Mouse (Mus musculus) embryonic fibroblast, embryonic 13.5 days (primary cell): ENCODE data around the gene Amotl2.

Experiments used
- CTCF ChIP-seq: IDR thresholded peaks from 2 replicates; pipeline ENCODE4 v1.5.1; 2011; ENCODE audit warnings: mild to moderate bottlenecking, control low read depth, low read length, moderate library complexity, borderline replicate concordance; ENCODE audit not compliant: insufficient read depth
- POLR2A ChIP-seq: IDR thresholded peaks from 2 replicates; pipeline ENCODE4 v1.6.1; 2011; ENCODE audit warnings: low read depth, mild to moderate bottlenecking, control low read depth, low read length, moderate library complexity

DNA sequence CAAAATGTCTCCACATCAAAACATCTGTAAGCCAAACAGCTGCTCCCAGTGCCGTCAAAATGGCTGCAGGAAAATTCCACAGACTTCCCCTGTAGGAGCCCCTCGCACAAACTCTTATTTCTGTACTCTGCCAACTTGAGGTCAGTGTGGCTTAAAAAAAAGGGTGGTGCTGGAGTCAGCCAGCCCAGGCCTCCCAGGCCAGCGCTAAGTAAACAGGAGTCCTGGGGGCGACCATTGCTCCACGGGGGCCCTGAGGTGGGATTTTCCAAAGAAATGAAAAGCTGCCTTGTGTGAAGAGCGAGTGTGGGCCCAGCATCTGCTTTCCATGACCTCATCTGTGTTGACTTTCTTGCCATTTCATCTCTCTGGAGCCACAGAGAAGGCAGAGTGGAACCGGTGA, 35.0 kb upstream of the Amotl2 start:
- TF ChIP-seq POLR2A (no peak), CTCF (no peak)
